Mouse (Mus musculus) stomach, postnatal 0 days (tissue): ENCODE measurements around the gene Cilp2.

Experiments used
- CTCF ChIP-seq: IDR thresholded peaks from 2 replicates; pipeline ENCODE4 v1.5.1; 2016; ENCODE audit warnings: antibody characterized with exemption, low read depth, mild to moderate bottlenecking, moderate library complexity
- EP300 ChIP-seq: optimal IDR thresholded peaks from 2 replicates; pipeline ENCODE3; 2016; ENCODE audit warnings: antibody characterized with exemption

DNA sequence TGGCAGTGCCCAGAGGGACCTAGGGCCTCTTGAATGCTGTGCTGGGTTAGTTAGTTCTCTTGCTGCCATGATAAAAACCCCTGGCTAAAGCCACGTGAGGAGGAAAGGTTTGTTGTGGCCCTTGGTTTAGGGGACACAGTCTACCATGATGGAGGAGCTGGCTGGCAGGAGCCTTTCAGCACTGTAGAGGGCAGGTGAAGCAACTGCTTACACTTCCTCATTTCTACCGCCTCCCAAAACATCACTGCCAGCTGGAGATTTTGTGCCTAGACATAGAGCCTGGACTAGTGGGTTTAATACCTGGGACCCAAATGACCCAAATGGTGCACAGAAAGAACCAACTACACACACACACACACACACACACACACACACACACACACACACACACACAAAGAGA, 26.2 kb downstream of the Cilp2 start:
- no peak for TF ChIP-seq EP300
- TF ChIP-seq CTCF = no peak
